Mouse (Mus musculus) frontal cortex, postnatal 14 days (tissue): ENCODE data around the gene Tgif1.

Experiments used
- DNase-seq, 2 experiments: peaks; one replicate each; pipeline ENCODE4 v3.0.0; 2022; ENCODE audit warnings: low spot score in 2 of 2

Tgif1 gene

GRCm38 (mm10) chr17:70866538-70867114, 13.3 kb upstream of the Tgif1 start:
- DNase-seq: no peak

DNA sequence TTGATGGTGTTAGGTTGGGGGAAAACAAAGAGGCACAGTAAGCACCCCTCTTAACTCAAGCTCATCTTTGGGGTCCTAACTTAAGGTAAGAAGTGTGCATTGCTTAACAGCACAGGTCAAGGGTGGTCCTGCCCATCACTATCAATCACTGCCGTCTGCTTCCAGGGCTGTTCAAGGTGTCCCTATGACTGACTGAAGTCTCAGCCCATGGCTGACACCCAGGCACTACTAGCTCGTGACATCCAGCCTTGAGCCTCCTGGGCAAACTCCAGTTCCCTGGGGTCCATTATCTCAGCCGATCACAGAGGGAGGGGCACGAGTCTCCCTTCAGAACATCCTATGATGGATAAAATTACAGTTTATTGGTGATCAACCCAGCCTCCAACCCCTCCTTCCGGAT, 12.7 kb upstream of the Tgif1 start:
- DNase-seq: no peak

DNA sequence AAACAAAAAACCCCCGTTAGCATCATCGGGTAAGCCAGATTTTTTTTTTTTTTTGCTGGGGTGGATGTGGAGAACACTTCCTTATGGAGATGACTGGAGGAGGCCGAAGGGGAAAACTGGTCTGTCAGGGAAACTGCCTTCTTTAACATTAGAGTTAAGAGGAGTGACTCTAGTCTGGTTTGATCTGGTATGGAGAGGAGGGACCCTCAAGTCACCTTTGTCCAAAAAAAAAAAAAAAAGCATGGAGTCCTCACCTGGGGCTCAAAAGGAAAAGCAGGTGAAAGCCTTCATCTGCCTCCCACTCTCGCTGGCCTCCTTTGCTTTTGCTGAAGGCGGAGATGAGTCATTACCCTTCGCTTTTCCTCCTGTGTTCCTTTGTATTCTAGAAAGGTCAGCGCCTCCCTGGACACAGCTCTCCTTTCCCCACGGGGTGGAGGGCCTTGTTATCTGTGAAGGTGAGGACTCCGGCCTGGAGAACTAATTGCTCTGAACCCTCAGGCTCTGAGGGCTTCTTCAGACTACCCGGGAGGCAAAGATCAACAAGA, 11.8 kb upstream of the Tgif1 start:
- no peak for DNase-seq

DNA sequence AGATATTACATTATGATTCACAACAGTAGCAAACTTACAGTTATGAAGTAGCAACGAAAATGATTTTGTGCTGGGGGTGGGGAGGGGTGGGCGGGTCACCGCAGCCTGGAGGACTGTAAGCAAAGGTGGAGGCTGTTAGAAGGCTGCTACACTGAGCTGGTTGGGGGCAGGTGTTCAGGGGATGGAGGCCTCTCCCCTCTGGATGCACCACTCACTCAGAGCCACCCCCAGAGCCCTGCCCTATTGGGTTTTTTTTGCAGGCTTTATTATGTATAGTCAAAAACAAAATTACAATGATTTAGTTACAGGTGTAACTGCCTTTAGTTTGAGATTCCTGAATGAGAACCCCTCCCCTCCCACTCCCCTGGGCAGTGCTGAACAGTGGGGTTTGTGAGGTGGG, 11.3 kb upstream of the Tgif1 start:
- DNase-seq: no peak

- DNase-seq: no peak
Observed at GRCm38 (mm10) chr17:70864117-70864516, 10.8 kb upstream of the Tgif1 start.

DNA sequence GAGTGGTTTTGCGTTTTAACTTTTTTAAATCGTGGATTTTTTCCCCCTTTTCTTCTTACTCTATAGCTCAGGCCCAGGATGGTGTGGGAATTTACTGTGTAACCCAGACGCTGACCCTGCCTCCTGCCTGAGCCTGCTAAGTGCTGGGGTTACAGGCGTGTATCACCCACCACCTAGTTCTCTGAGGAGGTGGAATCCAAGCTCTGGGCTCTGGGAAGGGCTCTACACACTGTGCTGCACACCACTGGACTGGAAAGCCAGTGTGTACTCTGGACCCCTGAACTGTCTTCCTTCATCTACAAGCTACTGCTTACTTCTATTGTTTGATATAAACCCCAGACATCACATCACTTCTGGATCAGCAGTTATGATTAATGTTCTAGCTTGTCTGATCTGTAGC, 5.5 kb upstream of the Tgif1 start:
- no peak for DNase-seq

DNA sequence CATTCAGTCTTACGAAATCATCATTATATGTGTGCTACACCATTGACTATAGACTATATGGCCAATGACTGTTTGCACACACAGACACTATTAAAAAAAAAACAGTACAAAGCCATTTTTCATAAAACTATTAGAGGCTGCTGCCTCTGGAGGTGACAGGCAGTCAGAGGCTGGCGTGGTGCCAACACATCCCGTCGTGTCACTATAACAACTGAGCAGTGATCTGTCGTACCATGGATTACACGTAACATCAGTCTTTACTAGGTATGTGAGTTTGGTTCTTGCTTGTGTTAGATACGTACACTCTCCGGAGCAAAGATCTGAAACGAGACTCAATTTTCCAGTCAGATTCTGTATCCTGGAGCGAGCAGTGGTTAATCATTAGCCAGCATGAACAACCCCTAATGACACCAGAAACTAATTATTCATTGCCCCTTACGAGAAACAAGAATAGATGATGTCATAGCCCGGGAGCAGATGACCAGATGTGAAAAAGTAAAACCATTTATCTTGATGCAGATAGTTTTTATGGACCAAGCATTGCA, 3.6 kb upstream of the Tgif1 start:
- no peak for DNase-seq

- DNase-seq: no peak
Observed at GRCm38 (mm10) chr17:70854021-70854420, 675 bp upstream of the Tgif1 start.

DNA sequence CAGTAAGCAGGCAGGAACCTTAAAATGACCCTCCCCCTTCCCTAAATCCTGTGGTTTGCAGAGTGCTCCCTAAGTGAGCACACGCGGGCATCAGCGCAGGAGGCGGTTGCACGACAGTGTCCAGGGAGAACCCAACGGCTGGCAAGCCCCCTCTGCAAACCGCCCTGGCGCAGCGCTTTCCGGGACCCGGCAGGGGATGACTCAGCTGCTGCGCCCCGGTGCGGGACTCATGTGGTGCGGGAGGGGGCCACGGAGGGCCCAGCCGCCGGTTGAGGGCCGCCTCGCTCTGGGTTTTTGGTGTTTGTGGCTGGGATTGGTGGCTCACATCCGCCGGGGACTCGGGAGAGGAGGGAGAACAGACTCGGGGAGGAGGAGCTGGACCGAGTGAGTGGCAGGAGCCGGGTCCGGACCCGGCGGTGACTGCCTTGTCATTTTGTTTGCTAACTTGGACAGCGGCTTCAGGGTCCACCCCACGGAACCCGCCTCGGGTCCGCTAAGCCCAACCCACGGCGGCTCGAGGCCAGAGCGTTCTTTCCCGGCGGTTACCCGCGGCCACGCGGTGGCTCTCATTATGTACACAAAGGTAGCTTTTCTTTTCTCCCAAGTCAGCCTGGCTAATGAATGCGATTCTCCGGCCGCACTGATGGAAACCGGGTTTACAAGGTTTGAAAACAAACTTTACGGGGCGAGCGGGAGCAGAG, 510 bp downstream of the Tgif1 start:
- DNase-seq: peak; percentile 35 to 43

GRCm38 (mm10) chr17:70852011-70852685, 1.2 kb downstream of the Tgif1 start:
- no peak for DNase-seq

- DNase-seq: no peak
Observed at GRCm38 (mm10) chr17:70850996-70851991, 2.1 kb downstream of the Tgif1 start.

DNA sequence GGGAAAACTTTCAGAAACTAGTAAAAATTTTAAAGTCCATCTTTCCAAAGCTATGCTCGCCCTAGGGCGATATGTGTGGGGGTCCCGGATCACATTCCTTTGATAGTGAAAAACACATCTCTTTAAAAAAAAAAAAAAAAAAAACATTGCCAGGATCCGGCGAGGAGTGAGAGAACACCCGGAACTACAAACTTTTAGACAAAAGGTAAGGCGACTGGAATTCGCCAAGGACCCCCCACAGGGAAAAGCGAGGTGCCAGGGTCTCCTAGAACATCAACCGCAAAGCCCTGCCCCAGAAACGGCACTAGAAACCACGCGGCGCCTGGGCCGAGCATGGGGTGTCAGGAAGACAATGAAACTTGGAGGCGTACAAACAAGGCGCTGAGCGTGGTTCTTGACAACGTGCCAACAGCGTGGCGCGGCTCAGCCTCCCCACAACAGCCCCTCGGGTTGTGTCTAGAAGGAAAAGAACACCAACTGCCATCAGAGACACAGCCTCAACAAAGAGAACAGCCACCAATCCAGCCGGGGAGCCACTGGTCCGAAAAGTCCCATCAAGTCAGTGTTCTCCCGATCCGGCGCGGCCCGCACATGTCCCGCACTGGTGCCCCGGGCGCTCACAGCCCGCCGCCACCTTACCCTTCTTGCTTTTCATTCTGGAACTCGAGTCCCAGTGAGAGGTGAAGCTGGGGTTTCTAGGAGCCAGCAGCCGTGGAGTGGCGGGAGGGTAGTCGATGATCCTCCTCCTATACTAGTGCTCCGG, 2.9 kb downstream of the Tgif1 start:
- no peak for DNase-seq

- peak; percentile 48 to 60 for DNase-seq
Observed at GRCm38 (mm10) chr17:70849399-70850232, 3.7 kb downstream of the Tgif1 start.

- DNase-seq: no peak
Observed at GRCm38 (mm10) chr17:70848511-70849398, 4.6 kb downstream of the Tgif1 start.

DNA sequence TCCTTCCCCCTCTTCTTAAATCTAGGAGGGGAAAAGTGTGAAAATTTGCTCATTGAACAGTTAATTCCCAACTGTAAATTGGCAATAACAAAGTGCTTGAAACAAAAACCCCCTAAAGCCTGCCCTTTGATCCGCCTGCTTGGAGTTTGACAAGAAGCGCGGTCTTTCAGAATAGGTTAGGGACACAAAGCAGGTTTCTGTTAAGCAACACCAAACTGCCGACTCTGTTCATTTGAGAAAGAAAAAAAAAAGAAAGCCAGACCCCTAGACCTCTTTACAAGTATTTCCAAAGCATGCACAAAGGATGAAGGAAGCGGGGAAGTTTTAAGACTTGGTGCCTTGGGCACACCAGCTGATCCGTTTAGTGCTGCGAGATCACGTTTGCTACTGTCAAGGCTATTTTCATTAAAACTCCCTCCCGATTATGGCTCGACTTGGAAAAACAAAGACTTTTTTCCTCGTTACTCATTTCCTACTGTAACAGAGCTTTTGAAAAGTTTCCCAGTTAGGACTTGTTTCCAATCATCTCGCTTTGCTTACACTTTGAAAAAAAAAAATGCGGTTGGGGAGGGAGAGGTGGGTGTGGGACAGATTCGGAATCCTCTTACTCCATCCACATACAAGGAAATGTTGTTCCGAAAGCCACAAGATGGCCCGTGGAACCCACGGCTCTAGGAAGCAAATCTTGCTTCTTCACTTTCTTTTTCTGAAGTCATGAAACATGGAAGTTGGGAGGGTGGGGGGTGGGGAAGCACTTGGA, 5.4 kb downstream of the Tgif1 start:
- DNase-seq: no peak

GRCm38 (mm10) chr17:70847086-70847485, 6.3 kb downstream of the Tgif1 start:
- no peak for DNase-seq

DNA sequence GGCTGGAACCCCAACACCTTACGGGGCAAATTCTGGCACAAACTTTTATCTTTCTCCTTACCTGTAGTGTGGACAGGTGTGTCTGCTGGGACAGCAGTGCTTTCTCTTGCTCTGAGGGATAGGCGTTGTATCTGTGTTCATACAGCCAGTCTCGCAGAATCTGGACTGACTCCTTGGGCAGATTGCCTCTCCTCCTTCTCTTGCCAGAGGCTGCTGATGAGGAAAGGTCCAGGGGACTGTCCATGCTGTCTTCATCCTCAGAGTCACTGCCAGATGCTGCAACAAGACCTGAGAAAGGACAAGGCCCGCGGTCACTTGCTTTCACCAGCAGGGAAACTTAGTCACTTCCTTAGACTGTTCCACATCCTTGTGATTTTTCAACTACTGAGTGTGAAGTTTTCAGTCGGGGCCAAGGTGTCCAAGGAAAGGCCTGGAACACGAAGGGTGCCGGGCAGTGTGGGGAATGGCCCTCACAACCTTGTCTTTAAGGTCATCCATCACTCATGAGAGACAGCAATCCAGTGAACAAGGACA, 7.2 kb downstream of the Tgif1 start:
- DNase-seq: no peak

DNA sequence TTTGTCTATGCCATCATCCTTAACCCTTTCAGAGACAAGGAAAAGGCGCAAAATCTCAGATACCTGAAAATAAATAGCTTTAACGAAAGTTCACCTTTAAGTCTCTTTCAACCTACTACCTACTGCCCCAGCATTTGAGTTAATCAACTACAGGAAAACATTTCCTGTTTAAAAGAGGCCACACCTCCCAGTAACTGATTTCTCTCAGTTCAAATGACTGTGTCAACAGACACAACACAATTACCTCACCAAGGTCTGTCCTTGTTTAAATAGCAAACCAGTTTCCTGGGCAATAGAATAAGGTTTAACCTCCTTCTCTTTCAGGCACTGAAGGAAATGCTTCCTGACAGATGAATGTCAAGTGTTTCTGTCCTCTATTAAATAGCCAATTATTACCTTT, 7.8 kb downstream of the Tgif1 start:
- no peak for DNase-seq
